Mouse (Mus musculus): ENCODE measurements around the gene 4930407I10Rik. TPM values are rescaled to one million over a fixed set of nuclear protein-coding genes. Genes with fewer than 3 reads are reported as not detected.

The 4930407I10Rik gene
- polyA plus RNA-seq, 1 experiment: 0.04 TPM

- TF ChIP-seq POLR2A (IDR thresholded peaks at IDR 0.05; ENCODE audit: control insufficient read depth, extremely low read depth, insufficient read depth, low read length, poor library complexity) (no peak), CTCF (IDR thresholded peaks at IDR 0.05; ENCODE audit: borderline replicate concordance, control insufficient read depth, extremely low read depth, insufficient read depth, low read length, poor library complexity) (no peak)
- Histone ChIP-seq H3K4me3 (ENCODE audit: control insufficient read depth, insufficient read depth, low read length) (peak overlapping the region; percentile 30), H3K27me3 (ENCODE audit: control insufficient read depth, insufficient read depth, low read length) (no peaks in the 10 kb centered on the region), H3K27ac (ENCODE audit: control insufficient read depth, insufficient read depth, low read length) (peak overlapping the region; percentile 74), H3K4me1 (replicated peaks; ENCODE audit: control insufficient read depth, insufficient read depth, low read length) (peaks cover 56% of the 10 kb centered on the region), H3K36me3 (ENCODE audit: control insufficient read depth, insufficient read depth, low read length) (peaks cover 84% of the 10 kb centered on the region)
- no peak for DNase-seq
- 43% methylated on average over 7 of the region's 7 CpGs for WGBS
These were observed 26.6 kb upstream of the 4930407I10Rik start for GRCm38 (mm10) chr15:82032386-82032785.

GRCm38 (mm10) chr15:82033762-82034161, 25.2 kb upstream of the 4930407I10Rik start, which contains the start of gene Desi1:
Gene Desi1 (minus strand): TSS chr15:82033862.
- 98% methylated on average over 4 of the region's 4 CpGs for WGBS
- Histone ChIP-seq H3K4me3 (ENCODE audit: control insufficient read depth, insufficient read depth, low read length) (no peak within 1 kb of the TSS), H3K27ac (ENCODE audit: control insufficient read depth, insufficient read depth, low read length) (peak within 1 kb of the TSS; percentile 89), H3K4me1 (replicated peaks; ENCODE audit: control insufficient read depth, insufficient read depth, low read length) (peaks cover 50% of the 10 kb centered on the region), H3K36me3 (ENCODE audit: control insufficient read depth, insufficient read depth, low read length) (peaks cover 91% of the 10 kb centered on the region), H3K27me3 (ENCODE audit: control insufficient read depth, insufficient read depth, low read length) (no peaks in the 10 kb centered on the region)
- no peak for TF ChIP-seq POLR2A (IDR thresholded peaks at IDR 0.05; ENCODE audit: control insufficient read depth, extremely low read depth, insufficient read depth, low read length, poor library complexity)
- TF ChIP-seq CTCF (IDR thresholded peaks at IDR 0.05; ENCODE audit: borderline replicate concordance, control insufficient read depth, extremely low read depth, insufficient read depth, low read length, poor library complexity): no peak
- no peak for DNase-seq

- WGBS: 73% methylated on average over 12 of the region's 12 CpGs
These were observed 22.9 kb upstream of the 4930407I10Rik start for GRCm38 (mm10) chr15:82035904-82036689.

GRCm38 (mm10) chr15:82040650-82041049, 18.3 kb upstream of the 4930407I10Rik start:
- TF ChIP-seq CTCF (IDR thresholded peaks at IDR 0.05; ENCODE audit: borderline replicate concordance, control insufficient read depth, extremely low read depth, insufficient read depth, low read length, poor library complexity): no peak
- no peak for TF ChIP-seq POLR2A (IDR thresholded peaks at IDR 0.05; ENCODE audit: control insufficient read depth, extremely low read depth, insufficient read depth, low read length, poor library complexity)
- WGBS: 89% methylated on average over 1 of the region's 1 CpGs
- Histone ChIP-seq H3K27me3 (ENCODE audit: control insufficient read depth, insufficient read depth, low read length) (no peaks in the 10 kb centered on the region), H3K4me3 (ENCODE audit: control insufficient read depth, insufficient read depth, low read length) (no peak overlapping the region), H3K27ac (ENCODE audit: control insufficient read depth, insufficient read depth, low read length) (no peak overlapping the region), H3K4me1 (replicated peaks; ENCODE audit: control insufficient read depth, insufficient read depth, low read length) (peaks cover 7% of the 10 kb centered on the region), H3K36me3 (ENCODE audit: control insufficient read depth, insufficient read depth, low read length) (peaks cover 68% of the 10 kb centered on the region)
- DNase-seq: peak; percentile 62

More at GRCm38 (mm10) chr15:82035904-82036689, 22.9 kb upstream of the 4930407I10Rik start:
- Histone ChIP-seq H3K4me3 (ENCODE audit: control insufficient read depth, insufficient read depth, low read length) (no peak overlapping the region), H3K36me3 (ENCODE audit: control insufficient read depth, insufficient read depth, low read length) (peaks cover 91% of the 10 kb centered on the region), H3K27ac (ENCODE audit: control insufficient read depth, insufficient read depth, low read length) (peak overlapping the region; percentile 28; the same call in 1 of the 2 replicates), H3K4me1 (replicated peaks; ENCODE audit: control insufficient read depth, insufficient read depth, low read length) (peaks cover 28% of the 10 kb centered on the region), H3K27me3 (ENCODE audit: control insufficient read depth, insufficient read depth, low read length) (no peaks in the 10 kb centered on the region)
- DNase-seq: no peak
- TF ChIP-seq POLR2A (IDR thresholded peaks at IDR 0.05; ENCODE audit: control insufficient read depth, extremely low read depth, insufficient read depth, low read length, poor library complexity) (no peak), CTCF (IDR thresholded peaks at IDR 0.05; ENCODE audit: borderline replicate concordance, control insufficient read depth, extremely low read depth, insufficient read depth, low read length, poor library complexity) (no peak)

GRCm38 (mm10) chr15:82044166-82044784, 14.7 kb upstream of the 4930407I10Rik start:
- Histone ChIP-seq H3K27ac (ENCODE audit: control insufficient read depth, insufficient read depth, low read length) (no peak overlapping the region), H3K4me1 (replicated peaks; ENCODE audit: control insufficient read depth, insufficient read depth, low read length) (peaks cover 14% of the 10 kb centered on the region), H3K27me3 (ENCODE audit: control insufficient read depth, insufficient read depth, low read length) (no peaks in the 10 kb centered on the region), H3K4me3 (ENCODE audit: control insufficient read depth, insufficient read depth, low read length) (no peak overlapping the region), H3K36me3 (ENCODE audit: control insufficient read depth, insufficient read depth, low read length) (peaks cover 33% of the 10 kb centered on the region)
- peak; percentile 55 for DNase-seq
- WGBS: 92% methylated on average over 7 of the region's 7 CpGs
- TF ChIP-seq CTCF (IDR thresholded peaks at IDR 0.05; ENCODE audit: borderline replicate concordance, control insufficient read depth, extremely low read depth, insufficient read depth, low read length, poor library complexity) (no peak), POLR2A (IDR thresholded peaks at IDR 0.05; ENCODE audit: control insufficient read depth, extremely low read depth, insufficient read depth, low read length, poor library complexity) (no peak)

- peaks cover 14% of the 10 kb centered on the region for H3K36me3 ChIP-seq (ENCODE audit: control insufficient read depth, insufficient read depth, low read length)
- H3K4me3 ChIP-seq (ENCODE audit: control insufficient read depth, insufficient read depth, low read length): peak overlapping the region; percentile 84
- peaks cover 14% of the 10 kb centered on the region for H3K4me1 ChIP-seq (replicated peaks; ENCODE audit: control insufficient read depth, insufficient read depth, low read length)
- no peak for DNase-seq
- no peak overlapping the region for H3K27ac ChIP-seq (ENCODE audit: control insufficient read depth, insufficient read depth, low read length)
- TF ChIP-seq CTCF (IDR thresholded peaks at IDR 0.05; ENCODE audit: borderline replicate concordance, control insufficient read depth, extremely low read depth, insufficient read depth, low read length, poor library complexity) (no peak), POLR2A (IDR thresholded peaks at IDR 0.05; ENCODE audit: control insufficient read depth, extremely low read depth, insufficient read depth, low read length, poor library complexity) (no peak)
- 1% methylated on average over 26 of the region's 26 CpGs for WGBS
- no peaks in the 10 kb centered on the region for H3K27me3 ChIP-seq (ENCODE audit: control insufficient read depth, insufficient read depth, low read length)
These were observed 12.6 kb upstream of the 4930407I10Rik start for GRCm38 (mm10) chr15:82046246-82046891.

Measured in thymus, adult 2 months (tissue).